Comparison of ENCODE assay signal across 11 mouse cellular contexts in genomic region chr14:25312135-25312534, GRCm38 (mm10).
DNase-seq lines count a peak whose midpoint lies in the region; ATAC-seq lines count a peak whose summit lies in the region.
"Had no signal": no experiment of that assay in that cellular context is flagged by ENCODE, and none has a peak within 500 bp of the region (broad histone marks: within the 10 kb centered on the region; RNA-seq: fewer than 3 reads in every experiment).

No protein-coding gene starts in this region.

- peaks cover 62% of the 10 kb centered on the region for H3K4me1 ChIP-seq in heart, embryonic 13.5 days
- H3K4me1 ChIP-seq in neural tube, embryonic 13.5 days (replicated peaks), result peaks cover 39% of the 10 kb centered on the region
- peaks cover 16% of the 10 kb centered on the region for H3K4me1 ChIP-seq in neural tube, embryonic 15.5 days
- H3K4me1 ChIP-seq in kidney, embryonic 15.5 days, result peaks cover 31% of the 10 kb centered on the region

- H3K9me3 ChIP-seq in heart, embryonic 13.5 days, result no peaks in the 10 kb centered on the region
- H3K9me3 ChIP-seq in neural tube, embryonic 13.5 days, result no peaks in the 10 kb centered on the region
- H3K9me3 ChIP-seq in neural tube, embryonic 15.5 days (replicated peaks), result no peaks in the 10 kb centered on the region
- H3K9me3 ChIP-seq in kidney, embryonic 15.5 days (replicated peaks), result no peaks in the 10 kb centered on the region

- DNase-seq in heart, adult 8-10 months (ENCODE audit: low spot score), result no peak
- no peak for DNase-seq in embryo, embryonic 10.5 days (ENCODE audit: low spot score)
- DNase-seq in right cerebral cortex, adult 18-20 months, result no peak
- no peak for DNase-seq in left cerebral cortex, adult 11 months (ENCODE audit: low spot score)
- DNase-seq: adrenal gland, adult 2 months; liver; spleen, adult 18-20 months had no signal

- H3K36me3 ChIP-seq in heart, embryonic 13.5 days, result no peaks in the 10 kb centered on the region
- no peaks in the 10 kb centered on the region for H3K36me3 ChIP-seq in neural tube, embryonic 13.5 days
- H3K36me3 ChIP-seq in neural tube, embryonic 15.5 days, result no peaks in the 10 kb centered on the region
- no peaks in the 10 kb centered on the region for H3K36me3 ChIP-seq in kidney, embryonic 15.5 days

- no peak overlapping the region for H3K4me3 ChIP-seq in heart, embryonic 13.5 days
- no peak overlapping the region for H3K4me3 ChIP-seq in neural tube, embryonic 13.5 days
- no peak overlapping the region for H3K4me3 ChIP-seq in neural tube, embryonic 15.5 days (replicated peaks)
- H3K4me3 ChIP-seq in kidney, embryonic 15.5 days (replicated peaks), result no peak overlapping the region

- ATAC-seq in heart, embryonic 13.5 days (ENCODE audit: extremely low read depth, insufficient number of reproducible peaks, low FRiP score, low TSS enrichment), result no peak
- ATAC-seq in neural tube, embryonic 13.5 days (ENCODE audit: low read depth), result no peak
- no peak for ATAC-seq in neural tube, embryonic 15.5 days (ENCODE audit: low FRiP score)
- 0 out of 2 replicates have a peak, but pooled peaks have one; percentile 33 for ATAC-seq in kidney, embryonic 15.5 days (replicated peaks; ENCODE audit: low FRiP score)

- H3K27me3 ChIP-seq in heart, embryonic 13.5 days (replicated peaks), result peaks cover 3% of the 10 kb centered on the region; the same call in 1 of the 2 replicates
- no peaks in the 10 kb centered on the region for H3K27me3 ChIP-seq in neural tube, embryonic 13.5 days
- peaks cover 3% of the 10 kb centered on the region; the same call in 1 of the 2 replicates for H3K27me3 ChIP-seq in neural tube, embryonic 15.5 days (replicated peaks)
- H3K27me3 ChIP-seq in kidney, embryonic 15.5 days, result peaks cover 6% of the 10 kb centered on the region; the same call in 1 of the 2 replicates

- H3K4me2 ChIP-seq in heart, embryonic 13.5 days, result no peak overlapping the region
- no peak overlapping the region for H3K4me2 ChIP-seq in neural tube, embryonic 13.5 days
- H3K4me2 ChIP-seq in neural tube, embryonic 15.5 days, result no peak overlapping the region
- H3K4me2 ChIP-seq in kidney, embryonic 15.5 days, result no peak overlapping the region

- peak overlapping the region; percentile 8; the same call in 1 of the 2 replicates for H3K9ac ChIP-seq in heart, embryonic 13.5 days
- H3K9ac ChIP-seq in neural tube, embryonic 13.5 days, result 0 out of 2 replicates have a peak overlapping the region, but pooled peaks have one; percentile 17
- H3K9ac ChIP-seq in neural tube, embryonic 15.5 days (replicated peaks), result no peak overlapping the region
- H3K9ac ChIP-seq in kidney, embryonic 15.5 days, result no peak overlapping the region

- peak overlapping the region; percentile 95 for H3K27ac ChIP-seq in heart, embryonic 13.5 days (replicated peaks)
- H3K27ac ChIP-seq in neural tube, embryonic 13.5 days (replicated peaks), result peak overlapping the region; percentile 54
- H3K27ac ChIP-seq in neural tube, embryonic 15.5 days (replicated peaks), result no peak overlapping the region
- H3K27ac ChIP-seq in kidney, embryonic 15.5 days, result no peak overlapping the region

- 17% methylated on average over 7 of the region's 7 CpGs for WGBS in heart, embryonic 13.5 days
- WGBS in neural tube, embryonic 13.5 days, result 13% methylated on average over 7 of the region's 7 CpGs
- WGBS in neural tube, embryonic 15.5 days, result 13% methylated on average over 7 of the region's 7 CpGs
- 10% methylated on average over 7 of the region's 7 CpGs for WGBS in kidney, embryonic 15.5 days

Comparison
In these comparisons a context has a peak if more than half of its experiments do, and no peak if none do; other contexts are left out.
1. H3K27ac ChIP-seq: peak in heart, embryonic 13.5 days (single experiment) and neural tube, embryonic 13.5 days (single experiment); none in neural tube, embryonic 15.5 days (single experiment) and kidney, embryonic 15.5 days (single experiment).
2. H3K9ac ChIP-seq: peak in heart, embryonic 13.5 days (single experiment) and neural tube, embryonic 13.5 days (single experiment); none in neural tube, embryonic 15.5 days (single experiment) and kidney, embryonic 15.5 days (single experiment).